Mouse (Mus musculus) erythroblast, embryonic 14.5 days (primary cell): Measurements from ENCODE around the gene Wdr81. TPM values are rescaled to one million over a fixed set of nuclear protein-coding genes. Genes with fewer than 3 reads are reported as not detected.

ENCODE experiments used
- H3K27me3 ChIP-seq: 2 replicates; pipeline ENCODE4 v1.6.1; 2012; ENCODE audit warnings: inconsistent platforms; ENCODE audit not compliant: control insufficient read depth
- H3K36me3 ChIP-seq: 2 replicates; pipeline ENCODE4 v1.6.1; 2012; ENCODE audit warnings: mild to moderate bottlenecking, inconsistent platforms; ENCODE audit not compliant: control insufficient read depth
- H3K4me1 ChIP-seq: 2 replicates; pipeline ENCODE4 v1.6.1; 2012; ENCODE audit warnings: inconsistent platforms; ENCODE audit not compliant: control insufficient read depth
- H3K4me3 ChIP-seq: replicated peaks from 2 replicates; pipeline ENCODE3; 2012; ENCODE audit warnings: moderate library complexity, mild to moderate bottlenecking, inconsistent platforms
- H3K9me3 ChIP-seq: 2 replicates; pipeline ENCODE4 v1.6.1; 2012; ENCODE audit warnings: low read length, inconsistent platforms, mixed read lengths; ENCODE audit not compliant: control insufficient read depth
- GATA1 ChIP-seq: IDR thresholded peaks from 2 replicates; pipeline ENCODE4 v1.6.1; 2012; ENCODE audit warnings: low read length, inconsistent platforms, mixed read lengths
- TAL1 ChIP-seq: IDR thresholded peaks from 3 replicates; pipeline ENCODE4 v1.6.1; 2012; ENCODE audit warnings: low read length, inconsistent platforms, mixed read lengths
- polyA plus RNA-seq: library from polyadenylated mRNA; stranded (reverse); fragments of >175 nt; gene quantifications from 2 replicates; pipeline ENCODE4 v1.2.3, GENCODE M21; 2012

The Wdr81 gene
- polyA plus RNA-seq, 1 experiment: 11.2 TPM

- Histone ChIP-seq H3K4me1 (peaks cover 4% of the 10 kb centered on the region), H3K9me3 (no peaks in the 10 kb centered on the region), H3K4me3 (no peak overlapping the region), H3K36me3 (no peaks in the 10 kb centered on the region), H3K27me3 (peaks cover 5% of the 10 kb centered on the region; the same call in 1 of the 2 replicates)
- TF ChIP-seq TAL1: no peak
- no peak for TF ChIP-seq GATA1
These were observed 30.1 kb downstream of the Wdr81 start for GRCm38 (mm10) chr11:75424459-75424858.

GRCm38 (mm10) chr11:75424033-75424432 is 30.5 kb downstream of the Wdr81 start:
- Histone ChIP-seq H3K27me3 (peaks cover 5% of the 10 kb centered on the region; the same call in 1 of the 2 replicates), H3K4me3 (no peak overlapping the region), H3K36me3 (no peaks in the 10 kb centered on the region), H3K4me1 (peaks cover 4% of the 10 kb centered on the region), H3K9me3 (no peaks in the 10 kb centered on the region)
- TF ChIP-seq TAL1 (no peak), GATA1 (no peak)

GRCm38 (mm10) chr11:75423091-75423490 is 31.4 kb downstream of the Wdr81 start:
- Histone ChIP-seq H3K9me3 (no peaks in the 10 kb centered on the region), H3K36me3 (no peaks in the 10 kb centered on the region), H3K4me1 (no peaks in the 10 kb centered on the region), H3K4me3 (no peak overlapping the region), H3K27me3 (peaks cover 5% of the 10 kb centered on the region; the same call in 1 of the 2 replicates)
- TF ChIP-seq TAL1: no peak
- TF ChIP-seq GATA1: no peak

- Histone ChIP-seq H3K4me3 (peak within 1 kb of the TSS; percentile 52), H3K36me3 (no peaks in the 10 kb centered on the region; the same call in 1 of the 2 replicates), H3K4me1 (no peaks in the 10 kb centered on the region), H3K9me3 (no peaks in the 10 kb centered on the region), H3K27me3 (peaks cover 5% of the 10 kb centered on the region; the same call in 1 of the 2 replicates)
- TF ChIP-seq GATA1 (no peak), TAL1 (no peak)
These were observed 32.3 kb downstream of the Wdr81 start, which contains the start of gene Serpinf1 for GRCm38 (mm10) chr11:75422013-75422792. Serpinf1 (minus strand) TSS chr11:75422701.

GRCm38 (mm10) chr11:75421375-75422012 is 33.0 kb downstream of the Wdr81 start:
- Histone ChIP-seq H3K36me3 (no peaks in the 10 kb centered on the region; the same call in 1 of the 2 replicates), H3K4me1 (no peaks in the 10 kb centered on the region), H3K27me3 (peaks cover 5% of the 10 kb centered on the region; the same call in 1 of the 2 replicates), H3K4me3 (peak overlapping the region; percentile 52), H3K9me3 (no peaks in the 10 kb centered on the region)
- TF ChIP-seq GATA1: no peak
- no peak for TF ChIP-seq TAL1

GRCm38 (mm10) chr11:75420810-75421374 is 33.6 kb downstream of the Wdr81 start:
- TF ChIP-seq GATA1: no peak
- no peak for TF ChIP-seq TAL1
- peak overlapping the region; percentile 13 for H3K4me3 ChIP-seq

GRCm38 (mm10) chr11:75420037-75420436 is 34.5 kb downstream of the Wdr81 start:
- no peak overlapping the region for H3K4me3 ChIP-seq
- H3K36me3 ChIP-seq: no peaks in the 10 kb centered on the region; the same call in 1 of the 2 replicates
- H3K4me1 ChIP-seq: no peaks in the 10 kb centered on the region
- H3K9me3 ChIP-seq: no peaks in the 10 kb centered on the region
- TF ChIP-seq TAL1 (no peak), GATA1 (no peak)
- peaks cover 5% of the 10 kb centered on the region; the same call in 1 of the 2 replicates for H3K27me3 ChIP-seq

More at GRCm38 (mm10) chr11:75420810-75421374, 33.6 kb downstream of the Wdr81 start:
- peaks cover 5% of the 10 kb centered on the region; the same call in 1 of the 2 replicates for H3K27me3 ChIP-seq
- no peaks in the 10 kb centered on the region for H3K4me1 ChIP-seq
- no peaks in the 10 kb centered on the region; the same call in 1 of the 2 replicates for H3K36me3 ChIP-seq
- H3K9me3 ChIP-seq: no peaks in the 10 kb centered on the region

GRCm38 (mm10) chr11:75415994-75416393 is 38.5 kb downstream of the Wdr81 start:
- no peaks in the 10 kb centered on the region; the same call in 1 of the 2 replicates for H3K36me3 ChIP-seq
- H3K4me3 ChIP-seq: no peak overlapping the region
- no peaks in the 10 kb centered on the region for H3K27me3 ChIP-seq
- TF ChIP-seq TAL1 (no peak), GATA1 (no peak)
- no peaks in the 10 kb centered on the region for H3K4me1 ChIP-seq
- no peaks in the 10 kb centered on the region for H3K9me3 ChIP-seq

GRCm38 (mm10) chr11:75415096-75415495 is 39.4 kb downstream of the Wdr81 start:
- Histone ChIP-seq H3K9me3 (no peaks in the 10 kb centered on the region), H3K4me1 (no peaks in the 10 kb centered on the region), H3K27me3 (no peaks in the 10 kb centered on the region), H3K36me3 (peaks cover under 1% of the 10 kb centered on the region; the same call in 1 of the 2 replicates), H3K4me3 (no peak overlapping the region)
- no peak for TF ChIP-seq GATA1
- TF ChIP-seq TAL1: no peak
